Mouse (Mus musculus) T-cell, adult 2 months (primary cell): Measurements from ENCODE around the gene Sbf2.
"Not testable (repeated sequence)": the region's sequence is repeated elsewhere in the genome, so short reads cannot be mapped to it uniquely, and the experiment has no call there.

Experiments
- DNase-seq: peaks from one replicate; pipeline ENCODE4 v3.0.0; 2022; ENCODE audit warnings: low spot score

The Sbf2 gene

DNA sequence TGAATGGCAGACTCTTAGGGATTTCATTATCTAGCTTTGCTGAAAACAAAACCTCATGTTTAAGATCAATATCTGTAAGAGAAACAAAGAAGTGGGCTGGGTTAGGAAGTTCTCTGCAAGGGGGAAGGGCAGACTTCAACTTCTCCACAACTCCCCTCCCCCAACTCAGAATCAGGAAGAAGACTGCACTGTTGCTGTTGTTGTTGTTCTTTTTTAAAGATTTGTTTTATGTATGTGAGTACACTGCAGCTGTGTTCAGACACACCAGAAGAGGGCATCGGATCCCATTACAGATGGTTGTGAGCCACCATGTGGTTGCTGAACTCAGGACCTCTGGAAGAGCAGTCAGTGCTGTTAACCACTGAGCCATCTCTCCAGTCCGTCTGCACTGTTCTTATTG is 225.8 kb downstream of the Sbf2 start:
- not testable (repeated sequence) for DNase-seq

DNA sequence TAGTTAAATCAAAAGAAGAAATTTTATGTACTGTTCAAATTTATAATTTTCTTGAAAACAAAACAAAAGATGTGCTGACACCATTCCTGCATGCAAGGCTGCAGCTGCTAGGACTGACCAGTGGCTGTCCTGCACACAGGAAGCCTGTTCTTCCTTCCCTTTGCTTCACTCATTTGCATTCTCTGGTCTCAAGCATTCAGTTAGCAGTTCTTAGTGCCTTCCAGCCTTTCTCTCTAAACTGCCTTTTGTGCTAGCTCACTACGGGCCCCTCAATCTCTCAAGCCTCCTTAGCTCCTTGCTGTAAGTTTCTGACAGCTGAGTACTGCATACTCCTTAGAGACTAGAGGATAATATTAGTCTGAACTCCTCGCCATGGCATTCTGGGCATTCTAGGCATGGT is 227.2 kb downstream of the Sbf2 start:
- DNase-seq, result no peak

DNA sequence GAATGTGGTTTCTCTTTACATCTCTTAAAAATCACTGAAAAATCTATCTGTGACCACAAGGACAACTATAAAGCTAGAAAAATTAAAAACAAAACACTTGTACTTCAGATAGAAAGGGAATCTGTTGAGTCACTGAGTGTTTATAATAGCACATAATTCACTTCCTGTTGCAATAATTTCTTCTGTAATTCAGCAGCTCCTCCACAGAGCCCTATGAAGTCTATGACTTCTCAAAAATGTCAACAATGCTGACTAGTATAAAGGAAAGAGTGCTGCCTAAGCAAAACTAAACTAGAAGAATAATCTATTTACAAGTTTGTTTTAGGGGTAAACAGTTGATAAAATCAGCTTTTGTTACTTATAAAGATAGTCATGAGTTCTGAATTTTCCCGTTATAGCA is 229.2 kb downstream of the Sbf2 start:
- DNase-seq, result no peak

DNA sequence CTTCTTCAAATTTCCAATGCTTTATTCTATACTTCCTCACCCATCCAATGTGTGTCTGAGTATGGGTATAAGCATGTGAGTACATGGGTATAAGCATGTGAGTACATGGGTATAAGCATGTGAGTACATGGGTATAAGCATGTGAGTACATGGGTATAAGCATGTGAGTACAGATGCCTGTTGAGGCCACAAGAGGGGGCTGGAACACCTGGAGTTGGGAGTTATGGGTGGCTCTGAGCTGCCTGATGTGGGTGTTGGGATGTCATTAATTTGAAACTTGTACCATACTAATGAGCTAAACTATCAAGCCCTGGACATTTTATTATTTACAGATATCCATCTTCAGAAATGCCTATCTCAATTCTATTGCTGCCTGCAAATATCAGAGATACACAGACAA is 230.4 kb downstream of the Sbf2 start:
- no peak for DNase-seq

DNA sequence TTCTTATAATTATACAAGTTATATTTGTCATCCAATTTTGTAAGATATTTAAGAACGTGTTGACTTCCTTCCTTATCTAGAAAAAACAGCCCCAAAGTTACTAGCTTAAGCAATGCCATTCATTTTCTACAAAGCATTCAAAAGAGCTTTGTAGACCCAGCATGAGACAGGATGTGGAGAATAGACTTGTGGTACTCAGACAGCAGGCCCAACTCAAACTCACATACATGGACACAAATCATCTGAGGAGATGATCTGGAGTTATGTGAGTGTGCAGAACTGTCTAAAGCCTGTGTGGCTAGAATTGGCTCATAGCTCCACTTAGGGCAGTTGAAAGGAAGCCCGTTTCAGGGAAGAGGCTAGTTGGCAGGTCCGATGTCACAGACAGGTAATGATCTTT is 233.1 kb downstream of the Sbf2 start:
- DNase-seq, result no peak

DNA sequence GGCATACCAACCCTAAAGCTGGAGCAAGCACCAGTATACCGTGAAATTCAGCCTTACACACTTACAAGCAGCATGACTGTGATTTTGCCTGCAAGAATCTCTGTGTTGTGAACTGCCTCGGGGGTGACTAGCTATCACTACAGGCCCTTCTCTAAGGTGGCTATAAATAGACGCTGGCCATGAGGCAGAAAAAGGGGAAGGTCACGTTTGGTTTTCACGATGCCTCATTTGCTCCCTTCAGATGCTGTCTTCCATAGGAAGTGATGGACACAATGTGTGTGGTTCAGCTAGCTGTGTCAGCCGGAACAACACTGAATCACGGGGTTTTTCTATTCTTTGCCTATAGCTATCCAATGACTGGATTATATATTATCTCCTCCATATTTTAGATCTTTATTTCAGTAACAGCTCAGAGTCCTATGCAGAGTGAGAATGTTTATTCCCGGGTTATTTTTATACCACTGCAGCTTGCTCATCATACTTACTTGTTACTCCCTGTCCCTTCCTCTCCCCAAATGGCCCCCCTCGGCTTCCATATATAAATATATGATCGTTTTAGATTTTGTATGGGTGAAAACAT is 235.3 kb downstream of the Sbf2 start:
- no peak for DNase-seq

DNA sequence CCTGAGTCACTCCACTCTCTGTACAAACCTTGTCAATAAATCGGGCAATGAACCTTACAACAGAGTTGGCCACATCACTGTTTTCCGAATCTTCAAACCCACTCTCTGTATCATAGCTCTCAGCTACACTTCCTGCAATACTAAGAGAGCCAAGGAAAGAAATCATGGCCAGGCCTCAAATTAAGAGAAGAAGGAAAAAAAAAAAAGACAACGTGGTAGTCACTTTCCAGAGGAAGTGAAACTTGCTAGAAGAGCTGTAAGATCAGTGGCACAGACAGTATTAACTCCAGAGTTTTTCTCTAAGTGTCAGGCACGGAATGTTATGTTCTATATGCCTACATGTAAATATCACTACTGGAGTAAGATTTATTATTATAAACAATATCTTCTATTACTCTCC is 242.2 kb downstream of the Sbf2 start:
- no peak for DNase-seq

DNA sequence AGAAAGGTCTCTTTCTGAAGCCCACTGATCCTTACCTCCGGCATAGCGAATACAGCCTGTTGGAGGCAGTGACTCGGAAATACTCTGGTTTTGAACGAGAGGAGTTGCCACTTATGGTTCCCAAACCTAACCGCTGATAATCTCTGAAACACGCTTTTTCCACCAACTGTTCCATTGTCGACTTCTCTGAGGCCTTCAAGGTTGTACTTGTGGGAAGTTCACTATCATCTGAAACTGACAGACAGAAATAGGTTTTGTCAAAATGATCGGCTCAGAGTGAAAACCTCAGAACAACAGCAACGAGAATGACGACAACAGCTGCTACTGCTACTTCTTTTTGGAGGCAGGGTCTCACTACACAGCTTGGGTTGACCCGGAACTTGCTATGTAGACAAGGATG is 252.7 kb downstream of the Sbf2 start:
- DNase-seq, result no peak

DNA sequence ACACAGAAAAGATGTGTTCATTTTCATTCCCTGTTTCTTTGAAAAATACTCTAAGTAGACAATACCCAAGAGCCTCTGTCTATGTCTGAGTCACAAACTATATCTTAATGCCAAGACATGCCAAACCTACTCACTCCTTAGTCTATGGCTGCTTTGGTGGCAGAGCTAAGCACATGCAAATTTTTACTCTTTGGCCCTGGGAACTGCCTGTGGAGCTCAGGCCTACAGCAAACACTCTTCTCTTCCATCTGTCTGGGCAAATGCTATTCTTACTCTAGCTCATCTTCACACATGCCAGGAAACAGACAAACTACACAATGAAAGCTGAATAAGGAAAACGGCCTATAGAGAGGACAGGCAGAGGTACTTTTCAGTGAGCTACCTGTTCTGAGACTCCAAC is 253.2 kb downstream of the Sbf2 start:
- DNase-seq, result no peak

DNA sequence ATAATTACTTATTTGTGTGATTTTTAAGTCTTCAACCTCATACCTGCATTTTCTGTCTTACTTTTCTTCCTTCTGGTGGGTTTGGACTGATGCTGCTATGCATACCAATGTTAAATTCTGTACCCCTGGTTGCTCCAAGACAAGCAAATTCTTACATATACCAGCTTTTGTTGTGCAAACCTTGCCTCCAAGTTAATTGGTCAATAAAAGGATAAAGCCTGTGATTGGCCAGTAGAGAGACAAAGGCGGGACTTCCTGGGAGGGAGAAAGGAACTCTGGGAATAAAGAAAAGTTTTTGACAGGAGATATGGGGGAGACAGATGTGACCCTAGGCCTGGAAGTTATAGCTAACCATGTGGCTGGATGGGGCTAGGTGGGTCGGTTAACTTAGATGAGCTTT is 255.3 kb downstream of the Sbf2 start:
- no peak for DNase-seq

DNA sequence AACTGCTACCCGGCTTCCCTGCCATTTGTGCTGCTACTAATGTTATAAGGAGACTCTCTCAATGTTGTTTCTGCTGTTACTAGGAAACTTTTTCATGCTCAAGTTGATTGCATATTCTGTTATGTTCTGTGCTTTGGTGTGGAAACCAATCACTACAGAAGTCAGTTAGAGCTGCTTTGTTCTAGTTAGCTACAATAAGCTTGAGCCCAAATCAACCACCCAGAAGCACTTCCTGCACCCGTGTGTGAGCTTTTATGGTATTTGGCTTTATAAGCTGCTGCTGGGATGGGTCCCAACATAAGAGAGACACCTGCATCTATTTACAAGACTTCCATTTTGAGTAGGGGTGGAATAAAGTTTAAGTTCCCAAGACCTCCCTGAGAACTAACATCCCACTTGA is 260.8 kb downstream of the Sbf2 start:
- DNase-seq, result peak; percentile 32

DNA sequence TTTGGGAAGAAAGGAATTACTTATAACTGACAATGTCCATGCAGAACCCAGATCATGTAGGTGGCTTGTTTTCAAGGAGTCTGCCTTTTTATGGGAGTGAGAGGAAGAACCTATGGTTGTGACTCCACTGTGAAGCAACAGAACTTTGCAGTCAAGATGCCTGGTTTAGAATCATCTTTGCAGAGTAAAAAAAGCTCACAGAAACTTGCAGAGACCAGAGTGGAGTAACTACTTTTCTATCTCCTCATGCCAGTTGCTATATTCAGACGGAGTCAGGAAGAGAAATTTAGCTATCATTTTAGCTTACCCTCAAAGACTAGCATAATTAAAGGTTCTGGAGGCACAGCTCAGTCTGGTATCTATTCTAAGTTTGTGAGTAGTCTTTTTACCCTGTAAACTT is 267.5 kb downstream of the Sbf2 start:
- DNase-seq, result no peak

DNA sequence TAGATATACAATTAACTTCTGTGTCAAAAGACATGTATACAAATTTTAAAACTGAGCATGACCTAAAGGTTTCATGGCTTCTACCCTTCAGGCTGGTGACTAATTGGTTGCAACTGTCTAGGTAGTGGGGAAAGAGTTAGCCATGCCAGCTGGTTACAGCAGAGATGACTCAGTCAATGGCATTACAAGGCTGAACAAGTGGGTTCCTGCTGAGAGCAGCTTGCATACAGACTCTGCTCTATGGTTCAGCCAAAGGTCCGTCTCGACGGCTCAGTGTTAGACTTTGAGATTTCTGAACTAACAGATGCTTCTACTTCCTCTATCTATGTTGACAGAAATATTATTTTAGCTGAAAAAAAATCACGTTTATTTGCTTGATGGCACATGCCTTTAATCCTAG is 277.1 kb downstream of the Sbf2 start:
- DNase-seq, result no peak

DNA sequence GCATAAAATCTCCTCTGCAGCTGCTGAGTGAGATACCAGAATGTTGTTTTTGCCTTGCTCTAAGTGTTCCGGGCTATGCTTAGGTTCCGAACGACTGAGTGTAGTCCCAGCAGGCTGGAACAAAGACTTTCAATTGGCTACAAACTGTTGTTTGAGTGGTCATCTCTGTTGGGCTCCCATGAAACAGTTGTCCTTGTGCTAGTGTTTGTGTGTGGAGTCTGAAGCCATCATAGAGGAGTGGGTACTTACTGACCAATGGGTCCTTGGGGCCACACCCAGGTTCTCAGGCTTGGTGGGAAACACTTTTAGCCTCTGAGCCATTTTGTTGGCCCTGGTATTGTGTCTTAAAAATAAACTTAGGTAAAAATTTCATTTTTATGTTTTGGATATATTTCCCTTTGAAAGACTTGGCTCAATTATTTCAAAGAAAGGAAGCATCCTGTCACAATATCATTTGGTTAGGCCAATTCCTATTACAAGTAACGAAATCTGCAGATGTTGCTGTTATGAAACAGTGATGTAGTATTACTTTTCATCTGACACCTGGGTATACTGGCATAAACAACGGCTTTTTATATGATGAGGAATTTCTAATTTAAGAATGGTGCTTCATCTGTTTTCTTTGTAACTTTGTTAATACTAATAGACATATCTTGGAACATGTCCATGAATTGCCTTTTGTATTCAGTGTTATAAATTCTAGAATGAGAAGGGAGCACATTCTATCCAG is 289.2 kb downstream of the Sbf2 start:
- no peak for DNase-seq

DNA sequence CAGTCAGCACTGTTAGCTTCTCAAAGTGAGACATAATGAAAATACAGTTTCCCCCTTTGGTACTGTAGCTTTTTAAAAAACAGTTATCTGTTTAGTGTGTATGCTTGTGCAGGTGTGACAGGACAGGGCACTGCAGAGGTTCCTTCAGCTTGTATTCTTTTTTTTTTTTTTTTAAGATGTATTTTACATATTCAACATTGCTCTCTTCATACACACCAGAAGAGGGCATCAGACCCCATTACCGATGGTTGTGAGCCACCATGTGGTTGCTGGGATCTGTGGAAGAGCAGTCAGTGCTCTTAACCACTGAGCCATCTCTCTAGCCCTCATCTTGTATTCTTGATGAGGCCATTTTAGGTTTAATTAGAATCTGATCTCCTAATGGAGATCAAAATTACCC is 289.9 kb downstream of the Sbf2 start:
- no peak for DNase-seq

DNA sequence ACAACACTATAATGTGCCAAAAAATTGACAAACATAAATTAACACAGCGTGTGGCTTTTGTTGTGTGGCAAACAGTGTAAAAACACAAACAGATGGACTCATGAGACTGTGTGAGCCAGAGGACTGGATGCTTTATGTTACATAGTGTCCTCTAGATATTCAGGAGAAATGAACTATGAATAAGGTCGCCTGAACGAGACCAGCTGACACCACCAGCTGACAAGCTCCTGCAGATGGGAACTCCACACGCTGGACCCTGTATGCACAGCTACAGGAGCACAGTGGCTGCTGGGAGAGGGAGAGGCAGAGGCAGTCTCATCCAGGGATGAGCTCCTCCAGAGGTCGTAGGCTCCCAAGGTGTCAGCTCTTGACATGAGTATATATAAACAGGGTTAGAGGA is 293.6 kb downstream of the Sbf2 start:
- DNase-seq, result no peak

DNA sequence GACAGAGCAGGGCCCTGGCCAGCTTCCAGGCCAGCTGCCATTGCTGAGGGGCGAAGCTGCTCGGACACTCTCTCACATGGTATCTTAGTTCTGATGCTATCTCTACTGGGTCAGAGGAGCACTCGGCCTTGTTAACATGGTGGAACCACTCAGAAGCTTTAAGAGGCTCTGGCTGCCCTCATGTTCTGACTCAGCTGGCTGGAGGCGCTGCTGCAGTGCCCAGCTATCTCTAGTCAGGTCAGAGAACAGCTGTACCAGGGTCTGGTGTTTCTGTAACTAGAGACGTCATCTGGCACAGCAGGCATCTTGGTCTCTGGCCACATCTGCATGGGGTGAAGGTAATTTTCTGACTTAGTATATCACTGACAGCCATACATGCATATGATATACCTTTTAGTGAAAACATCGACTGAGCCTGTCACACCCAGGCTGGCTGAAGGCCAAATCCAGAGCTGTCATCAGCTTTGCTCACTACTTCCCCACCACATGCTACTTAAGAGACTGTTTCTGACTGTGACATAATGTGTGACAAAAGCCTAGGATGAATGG is 295.7 kb downstream of the Sbf2 start:
- no peak for DNase-seq

DNA sequence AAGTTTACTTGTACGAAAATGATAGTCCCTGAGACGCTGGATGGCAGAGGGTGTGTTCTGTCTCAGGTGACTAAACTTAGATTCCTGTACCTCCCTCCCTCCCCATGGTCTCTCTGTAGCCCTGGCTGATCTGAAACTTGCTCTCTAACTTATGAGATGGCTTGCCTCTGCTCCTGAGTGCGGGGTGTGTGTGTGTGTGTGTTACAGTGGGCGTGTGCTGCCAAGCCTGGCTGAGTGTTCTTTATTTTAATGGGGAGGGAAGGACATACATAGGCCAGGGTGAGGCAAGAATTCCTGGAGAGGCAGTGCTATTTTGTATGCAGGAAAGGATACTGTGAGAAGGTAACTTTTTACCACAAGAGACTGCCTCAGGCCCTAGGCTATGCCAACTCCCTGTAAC is 297.3 kb downstream of the Sbf2 start:
- no peak for DNase-seq

DNA sequence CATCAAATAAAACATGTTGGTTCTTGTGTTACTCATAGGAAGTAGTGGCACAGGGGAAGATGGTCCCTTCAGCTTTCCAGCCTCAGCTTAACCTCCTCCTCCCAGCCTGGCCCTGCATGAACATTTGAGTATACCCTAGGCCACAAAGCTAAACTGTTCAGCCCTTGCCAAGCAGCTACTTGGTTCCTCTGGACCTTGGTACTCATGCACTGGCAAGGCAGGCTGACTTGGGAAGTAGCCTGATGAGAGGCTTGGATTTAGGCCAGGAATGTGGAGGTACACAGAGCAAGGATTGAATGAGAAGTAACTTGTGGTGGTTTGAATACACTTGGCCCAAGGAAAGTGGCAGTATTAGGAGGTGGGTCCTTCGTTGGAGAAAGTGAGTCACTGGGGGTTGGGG is 299.4 kb downstream of the Sbf2 start:
- DNase-seq, result no peak

DNA sequence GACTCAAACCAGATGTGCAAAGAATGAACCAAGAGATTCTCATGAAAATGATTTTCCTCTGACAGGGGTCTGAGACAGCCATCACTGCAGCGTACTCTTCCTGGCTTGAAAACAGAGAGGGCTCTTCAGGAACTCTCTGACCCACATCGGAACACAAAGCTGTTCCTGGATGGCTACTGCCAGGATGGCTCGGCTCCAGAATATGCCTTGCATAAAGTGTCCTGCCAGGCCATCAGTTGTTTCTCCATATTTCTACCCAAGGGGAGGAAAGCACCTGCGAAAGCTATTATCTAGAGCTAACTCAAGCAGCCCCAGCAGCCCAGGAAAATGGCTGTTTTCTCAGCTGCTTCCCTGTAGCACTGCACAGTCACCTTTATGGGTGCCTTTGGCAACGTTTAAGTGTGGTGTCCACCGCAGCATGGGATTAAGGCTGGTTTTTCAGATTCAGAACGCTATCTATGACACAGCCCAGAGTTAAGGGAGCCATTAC is 300.3 kb downstream of the Sbf2 start:
- DNase-seq, result no peak

DNA sequence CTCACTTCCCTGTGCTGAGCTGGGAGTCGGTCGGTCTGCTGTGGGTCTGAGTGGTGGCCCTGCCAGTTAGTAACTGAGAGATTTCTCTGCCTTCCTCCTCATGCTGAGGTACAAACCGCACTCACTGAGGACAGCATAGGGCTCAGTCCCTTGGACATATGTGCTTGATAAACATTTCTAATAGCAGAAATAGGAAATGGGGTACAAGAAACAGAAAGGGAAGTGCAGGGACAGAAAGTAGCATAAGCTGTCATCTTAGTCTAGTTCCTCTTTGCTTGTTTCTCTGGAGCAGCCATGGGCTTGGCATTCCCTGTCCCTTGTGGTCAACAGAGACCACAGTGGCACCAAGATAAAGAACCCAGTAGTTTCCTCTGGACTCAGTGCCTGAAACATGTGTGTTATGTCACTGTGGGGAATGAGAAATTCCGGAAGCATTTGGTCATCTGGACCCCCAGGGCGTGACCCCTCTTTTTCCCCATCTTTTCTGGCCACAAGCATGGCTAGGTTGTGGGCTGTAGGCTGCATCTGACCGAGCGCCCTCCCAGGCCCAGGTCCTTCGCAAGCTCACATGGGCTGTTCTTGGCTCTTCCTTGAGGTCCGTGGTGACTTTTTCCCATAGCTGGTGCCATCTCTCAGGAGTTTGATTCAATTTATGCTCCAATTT is 301.2 kb downstream of the Sbf2 start:
- DNase-seq, result no peak

DNA sequence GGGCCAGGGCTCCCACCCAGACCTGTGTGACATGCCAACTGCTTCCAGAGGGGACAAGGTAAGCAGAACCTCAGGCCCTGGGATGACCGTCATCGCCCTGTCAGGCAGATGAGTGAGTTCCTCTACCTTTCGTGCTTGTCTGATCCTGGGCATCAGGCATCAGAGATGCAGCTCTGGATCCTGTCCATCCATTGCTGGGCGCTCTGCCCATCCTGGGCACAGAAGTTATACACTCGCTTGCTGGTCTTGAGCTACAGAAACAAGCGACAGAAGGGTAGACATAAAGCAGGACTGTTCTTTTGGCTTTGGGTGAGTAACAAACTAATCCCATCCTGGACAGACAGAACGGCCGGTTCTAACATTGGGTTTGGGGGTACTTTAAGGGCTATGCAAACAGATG is 305.5 kb downstream of the Sbf2 start:
- no peak for DNase-seq

DNA sequence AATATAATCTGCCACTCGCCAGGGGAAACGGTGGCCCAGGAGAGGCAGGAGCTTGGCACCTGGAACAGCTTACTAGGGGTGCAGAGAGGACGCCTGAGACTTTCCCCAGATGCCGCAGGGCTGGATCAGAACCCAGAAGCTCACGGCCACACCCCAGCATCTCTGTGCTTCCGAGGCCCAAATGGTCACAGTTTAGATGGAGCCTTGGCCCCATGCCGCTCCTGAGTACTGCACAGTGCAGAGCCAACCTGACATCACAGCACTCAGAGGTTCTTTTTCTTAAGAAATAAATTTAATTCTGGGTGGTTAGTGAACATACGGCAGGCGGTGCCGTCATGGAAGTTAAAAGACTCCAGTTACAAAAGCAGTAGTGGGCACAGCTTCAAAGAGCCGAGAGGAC is 307.0 kb downstream of the Sbf2 start:
- no peak for DNase-seq
